Mouse (Mus musculus): ENCODE data around the gene Vmn1r48.
A peak's percentile ranks its signal among the peaks of the same experiment; 100 is the strongest.
"Not testable (repeated sequence)": the region's sequence is repeated elsewhere in the genome, so short reads cannot be mapped to it uniquely, and the experiment has no call there.

The Vmn1r48 gene

DNA sequence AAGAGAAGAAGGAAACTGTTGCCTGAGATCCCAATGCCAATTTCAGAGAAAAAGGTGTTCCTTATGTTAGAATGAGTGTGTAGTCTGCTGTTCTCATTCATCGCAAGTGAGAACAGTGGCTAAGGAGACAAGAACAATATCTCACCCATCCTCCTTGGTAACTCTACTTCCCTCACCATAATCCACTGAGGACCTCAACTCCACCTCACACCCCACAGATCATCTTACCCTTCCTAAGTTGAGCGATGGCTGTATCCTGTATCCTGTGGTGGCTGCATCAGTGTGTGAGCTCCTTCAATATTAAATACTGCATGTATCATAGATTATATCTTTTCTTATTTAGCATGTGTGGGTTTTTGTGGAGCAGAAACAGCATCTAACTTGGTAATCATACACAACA, at the start of gene Vmn1r48:
Vmn1r48 (minus strand) TSS at position 101 of the 400 bp plus-strand sequence.
- DNase-seq: not testable (repeated sequence)

DNA sequence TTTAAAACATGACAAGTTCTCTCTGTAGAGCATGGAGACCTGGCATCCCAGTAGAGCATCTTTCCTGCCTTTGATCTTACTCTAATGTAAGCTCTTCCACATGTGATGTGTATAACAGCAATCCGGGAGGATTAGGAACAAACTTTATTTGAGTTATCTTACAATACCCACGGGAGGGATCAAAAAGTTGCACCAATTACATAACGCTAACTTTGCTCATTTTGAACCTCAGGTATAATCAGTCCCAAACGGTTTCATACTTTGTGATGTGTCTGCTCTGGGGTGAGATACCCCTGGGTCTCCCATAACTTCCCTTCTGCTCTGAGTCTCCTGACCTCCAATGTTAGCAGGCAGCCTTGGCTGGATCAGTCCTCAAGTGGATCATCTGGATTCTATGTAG, 41.8 kb upstream of the Vmn1r48 start, which contains the start of gene Vmn1r49:
Vmn1r49 (minus strand) TSS at position 101 of the 400 bp plus-strand sequence.
- DNase-seq: peak; percentile 64

DNA sequence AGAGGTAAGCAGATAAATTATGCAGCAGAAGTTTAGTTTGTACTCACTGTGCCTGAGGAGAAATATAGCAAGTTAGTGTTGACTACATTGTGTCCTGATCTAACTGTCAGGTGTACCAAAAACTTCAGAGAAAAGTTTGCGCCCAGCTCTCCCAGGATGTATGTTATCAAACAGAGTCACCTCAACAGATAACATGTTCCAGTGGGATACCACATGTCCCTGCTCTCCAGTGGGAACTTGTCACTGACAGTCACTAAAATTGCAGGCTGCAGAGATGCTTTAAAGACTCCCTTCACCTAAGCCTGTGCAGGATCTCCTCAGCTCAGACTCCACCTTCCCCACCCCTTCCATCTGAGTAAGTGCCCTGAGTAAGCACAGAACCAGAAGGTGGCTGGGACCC, 20.8 kb downstream of the Vmn1r48 start, which contains the start of gene Vmn1r47:
Vmn1r47 (plus strand) TSS at position 301 of the 400 bp plus-strand sequence.
- DNase-seq: not testable (repeated sequence)

DNA sequence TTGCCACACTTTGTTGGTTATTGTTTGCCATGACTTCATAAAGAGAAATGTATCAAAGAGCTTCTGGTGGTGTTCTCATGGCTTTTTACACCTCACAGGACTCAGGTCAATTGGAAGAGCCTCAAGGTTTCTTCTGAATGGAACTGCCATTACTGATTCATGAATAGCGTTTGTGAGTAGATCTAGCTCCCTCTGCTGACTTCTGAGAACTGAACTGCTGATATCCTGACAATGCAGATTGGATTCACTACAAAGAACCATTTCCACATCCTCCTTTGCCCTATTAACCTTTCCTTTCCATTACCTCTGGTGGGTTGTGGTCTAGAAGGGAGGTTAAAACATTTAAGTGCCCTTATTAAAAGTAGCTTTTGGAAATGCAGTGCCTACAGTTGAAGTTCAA, 50.7 kb downstream of the Vmn1r48 start:
- peak; percentile 53 for DNase-seq

All from heart, adult 11 months (tissue).